Mouse (Mus musculus) small intestine, adult 2 months (tissue): Measurements from ENCODE around the gene Opalin. TPM values are rescaled to one million over a fixed set of nuclear protein-coding genes. Genes with fewer than 3 reads are reported as not detected.

Source experiments
- H3K27ac ChIP-seq: fragments of 200-500 bp; 2 replicates; pipeline ENCODE4 v1.5.1; 2012; ENCODE audit warnings: low read depth, low read length, control low read depth, inconsistent platforms; ENCODE audit not compliant: insufficient read depth
- H3K27me3 ChIP-seq: fragments of 200-500 bp; 2 replicates; pipeline ENCODE4 v1.6.1; 2012; ENCODE audit warnings: mild to moderate bottlenecking, moderate library complexity, low read length, inconsistent platforms; ENCODE audit not compliant: control insufficient read depth, insufficient read depth
- H3K36me3 ChIP-seq: fragments of 200-500 bp; 2 replicates; pipeline ENCODE4 v1.6.1; 2012; ENCODE audit warnings: mild to moderate bottlenecking, low read length, control low read depth, inconsistent platforms; ENCODE audit not compliant: control insufficient read depth, insufficient read depth
- H3K4me1 ChIP-seq: fragments of 200-500 bp; 2 replicates; pipeline ENCODE4 v1.6.1; 2012; ENCODE audit warnings: low read length, inconsistent platforms, mixed read lengths; ENCODE audit not compliant: control insufficient read depth, insufficient read depth, insufficient read length
- H3K4me3 ChIP-seq: fragments of 200-500 bp; 2 replicates; pipeline ENCODE4 v1.5.1; 2012; ENCODE audit warnings: low read depth, mild to moderate bottlenecking, control low read depth, inconsistent platforms, low read length, moderate library complexity
- CTCF ChIP-seq: fragments of 200-500 bp; IDR thresholded peaks from 2 replicates; pipeline ENCODE4 v1.5.1; 2012; ENCODE audit warnings: low read depth, mild to moderate bottlenecking, control low read depth, inconsistent platforms, low read length, moderate library complexity, mixed read lengths; ENCODE audit not compliant: insufficient replicate concordance, insufficient read length; ENCODE audit errors: extremely low read depth
- POLR2A ChIP-seq: fragments of 200-500 bp; IDR thresholded peaks from 2 replicates; pipeline ENCODE4 v1.6.1; 2012; ENCODE audit warnings: low read depth, mild to moderate bottlenecking, control low read depth, inconsistent platforms, low read length, moderate library complexity
- WGBS: fragments of 180-500 bp; shearing (Covaris S2); methylation state at CpG from one replicate; pipeline ENCODE4 v1.1.7; 2018; 5-methylcytosine and 5-hydroxymethylcytosine counted together
- polyA plus RNA-seq: library from polyadenylated mRNA; depleted of rRNA; stranded (reverse); fragments of >200 nt; gene quantifications from 2 replicates; pipeline ENCODE4 v1.2.3, GENCODE M21; 2012

Opalin gene
- polyA plus RNA-seq, 1 experiment, result not detected

DNA sequence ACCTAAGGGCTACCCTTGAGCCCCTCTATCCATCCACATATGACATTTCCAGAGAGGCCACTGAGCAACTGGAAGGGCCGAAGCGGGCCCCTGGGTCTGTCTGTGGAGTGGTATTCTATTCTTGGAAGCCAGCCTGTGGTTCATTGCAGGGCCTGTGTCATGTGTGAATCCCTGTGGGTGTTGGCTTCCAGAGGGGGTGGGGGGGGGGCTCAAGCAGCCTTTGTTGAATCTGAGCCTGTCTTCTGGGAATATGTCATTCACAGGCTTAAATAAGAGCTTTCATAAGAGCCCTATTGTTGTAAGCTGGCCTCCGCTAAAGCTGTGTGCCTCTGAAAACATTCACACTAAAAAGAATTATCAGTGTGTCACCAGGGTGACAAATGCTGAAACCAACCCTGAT lies 4.7 kb upstream of the Opalin start:
- no peak overlapping the region for H3K4me3 ChIP-seq
- no peaks in the 10 kb centered on the region for H3K36me3 ChIP-seq
- WGBS, result 91% methylated on average over 3 of the region's 3 CpGs
- no peaks in the 10 kb centered on the region for H3K4me1 ChIP-seq
- no peak overlapping the region for H3K27ac ChIP-seq
- no peaks in the 10 kb centered on the region for H3K27me3 ChIP-seq
- TF ChIP-seq POLR2A (no peak), CTCF (no peak)

DNA sequence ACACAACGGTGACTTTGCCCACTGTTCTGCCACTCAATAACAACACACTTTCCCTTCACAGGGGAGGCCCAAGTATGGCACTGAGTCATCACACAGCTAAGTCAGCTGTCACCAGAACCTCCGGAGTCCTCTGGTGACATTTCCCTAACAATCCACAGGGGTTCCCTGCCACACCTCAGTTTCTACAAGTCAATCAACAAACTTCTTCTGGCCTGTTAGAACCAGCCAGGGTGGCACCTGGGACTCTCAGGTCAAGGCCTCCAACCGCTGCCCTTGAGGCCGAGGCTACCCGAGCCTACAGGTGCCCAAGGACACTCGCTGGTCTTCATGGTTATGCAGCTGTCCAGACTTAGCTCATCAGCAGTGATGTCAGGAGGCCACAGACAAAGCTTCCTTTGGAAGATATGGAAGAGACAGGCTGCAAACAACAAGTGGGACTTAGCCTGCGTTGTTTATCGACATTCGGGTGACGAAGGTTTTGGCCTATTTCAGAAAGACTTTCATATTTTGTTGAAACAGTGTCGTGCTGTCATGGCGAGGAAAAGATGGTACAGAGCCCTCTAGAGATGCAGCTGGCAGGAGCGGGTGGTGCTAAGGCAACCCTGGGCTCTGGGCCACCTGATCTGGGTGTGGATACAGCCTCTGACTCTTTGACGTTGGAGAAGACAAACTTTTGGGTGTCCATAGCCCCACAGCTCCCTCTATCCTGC lies 3.0 kb downstream of the Opalin start:
- no peaks in the 10 kb centered on the region for H3K27me3 ChIP-seq
- H3K4me1 ChIP-seq, result no peaks in the 10 kb centered on the region
- WGBS, result 75% methylated on average over 14 of the region's 14 CpGs
- no peak for TF ChIP-seq POLR2A
- TF ChIP-seq CTCF, result no peak
- no peak overlapping the region for H3K4me3 ChIP-seq
- H3K36me3 ChIP-seq, result no peaks in the 10 kb centered on the region
- no peak overlapping the region for H3K27ac ChIP-seq

DNA sequence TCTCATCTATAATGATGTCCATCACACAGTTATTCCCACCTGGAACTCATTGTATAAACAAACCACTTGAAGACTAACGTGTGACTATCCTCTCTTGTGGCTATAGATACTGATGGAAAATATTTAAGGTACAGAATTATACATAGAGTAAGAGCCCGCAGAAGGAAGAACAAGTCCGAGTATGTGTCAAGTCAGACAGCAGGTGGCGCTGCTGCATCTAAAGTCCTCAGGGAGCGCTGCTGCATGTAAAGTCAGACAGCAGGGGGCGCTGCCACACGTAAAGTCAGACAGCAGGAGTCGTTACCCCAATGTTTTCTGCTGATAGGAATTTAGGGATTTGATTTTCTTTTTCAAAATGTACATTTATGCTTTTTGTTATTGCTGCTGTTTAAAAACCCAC lies 5.4 kb downstream of the Opalin start:
- no peak for TF ChIP-seq POLR2A
- peak; percentile 100 for TF ChIP-seq CTCF
- no peak overlapping the region for H3K27ac ChIP-seq
- no peaks in the 10 kb centered on the region for H3K36me3 ChIP-seq
- 3% methylated on average over 8 of the region's 8 CpGs for WGBS
- no peak overlapping the region for H3K4me3 ChIP-seq
- no peaks in the 10 kb centered on the region for H3K4me1 ChIP-seq
- H3K27me3 ChIP-seq, result no peaks in the 10 kb centered on the region

DNA sequence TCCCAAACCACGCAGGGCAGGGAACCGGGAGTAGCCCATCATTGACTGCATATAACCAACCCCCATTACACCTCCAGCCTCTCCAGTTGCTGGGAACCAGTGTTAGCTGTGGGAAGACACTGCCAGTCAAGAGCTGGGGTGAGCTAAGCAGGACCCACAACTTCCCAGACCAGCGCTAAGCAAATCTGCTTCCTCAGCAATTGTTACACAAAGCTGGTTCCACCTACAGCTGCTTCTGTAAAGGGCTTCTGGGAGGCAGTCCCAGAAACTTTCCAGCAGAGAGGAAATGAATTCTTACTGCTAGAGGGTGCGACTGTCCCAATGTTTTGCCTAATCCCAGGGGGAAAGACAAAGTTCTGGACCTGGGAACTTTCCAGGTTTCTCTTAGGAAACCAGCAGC lies 22.2 kb downstream of the Opalin start:
- Histone ChIP-seq H3K4me3 (no peak overlapping the region), H3K36me3 (no peaks in the 10 kb centered on the region), H3K27ac (no peak overlapping the region), H3K4me1 (no peaks in the 10 kb centered on the region), H3K27me3 (no peaks in the 10 kb centered on the region)
- 64% methylated on average over 4 of the region's 4 CpGs for WGBS
- TF ChIP-seq POLR2A (no peak), CTCF (no peak)

DNA sequence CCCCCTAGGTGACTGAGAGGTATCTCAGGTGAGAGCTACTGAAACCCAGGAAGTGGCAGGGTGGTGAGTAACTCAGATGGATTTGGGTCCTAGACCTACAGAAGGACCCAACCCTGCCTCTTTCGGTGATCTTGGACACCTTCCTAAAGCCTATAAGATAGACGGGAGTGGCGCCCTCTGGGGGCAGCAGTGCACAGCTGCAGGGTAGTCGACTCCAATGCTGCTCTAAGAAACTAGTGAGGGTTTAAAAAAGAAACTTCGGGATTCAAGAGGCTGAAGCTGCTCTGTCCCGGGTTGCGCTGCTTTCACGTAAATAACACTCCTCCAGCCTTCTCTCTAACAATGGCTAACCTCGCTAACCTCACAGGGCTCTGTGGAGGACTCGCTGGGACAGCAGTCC lies 23.4 kb downstream of the Opalin start:
- no peaks in the 10 kb centered on the region for H3K4me1 ChIP-seq
- no peak overlapping the region for H3K4me3 ChIP-seq
- no peak overlapping the region for H3K27ac ChIP-seq
- TF ChIP-seq POLR2A, result no peak
- peak; percentile 69; the same call in 1 of the 2 replicates for TF ChIP-seq CTCF
- H3K36me3 ChIP-seq, result no peaks in the 10 kb centered on the region
- no peaks in the 10 kb centered on the region for H3K27me3 ChIP-seq
- 32% methylated on average over 10 of the region's 10 CpGs for WGBS

DNA sequence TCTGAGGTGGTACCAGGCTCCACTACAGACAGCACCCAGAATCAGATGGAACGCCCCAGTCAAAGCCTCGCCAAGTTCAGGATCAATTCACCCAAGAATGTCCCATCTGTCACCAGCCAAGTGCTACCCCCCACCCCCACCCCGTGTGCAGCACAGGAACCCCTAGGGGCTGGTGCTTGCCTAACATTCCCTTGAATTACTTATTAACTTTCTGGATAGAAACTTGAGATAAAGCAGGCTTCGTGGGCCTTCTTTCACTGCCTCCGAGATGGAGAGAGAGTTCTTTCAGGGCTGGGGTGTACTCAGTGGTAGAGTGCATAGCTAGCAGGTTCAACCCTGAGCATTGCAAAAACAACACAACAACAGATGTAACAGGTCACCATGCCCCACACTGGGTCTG lies 24.7 kb downstream of the Opalin start:
- Histone ChIP-seq H3K4me3 (no peak overlapping the region), H3K27me3 (no peaks in the 10 kb centered on the region), H3K4me1 (no peaks in the 10 kb centered on the region), H3K36me3 (no peaks in the 10 kb centered on the region), H3K27ac (no peak overlapping the region)
- no peak for TF ChIP-seq POLR2A
- TF ChIP-seq CTCF, result no peak
- 30% methylated on average over 5 of the region's 5 CpGs for WGBS

DNA sequence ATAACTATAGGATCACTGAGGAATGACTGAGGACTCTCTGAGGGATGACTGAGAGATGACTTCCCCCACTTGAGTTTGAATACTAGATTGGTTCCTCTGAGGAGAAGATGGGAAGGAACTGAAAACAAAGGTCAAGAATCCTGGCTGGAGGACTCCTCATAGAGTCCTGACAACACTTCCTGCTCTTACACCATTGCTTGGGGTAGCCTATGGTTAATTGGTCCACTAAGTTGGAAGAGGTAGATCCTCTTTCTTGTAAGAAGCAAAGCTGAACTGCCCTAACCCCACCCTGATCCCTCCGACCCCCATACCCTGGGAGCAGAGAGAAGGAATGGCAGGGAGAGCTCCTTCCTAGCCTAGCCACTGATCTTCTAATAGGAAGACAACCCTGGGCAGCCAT lies 25.2 kb downstream of the Opalin start:
- H3K4me1 ChIP-seq, result no peaks in the 10 kb centered on the region
- H3K27ac ChIP-seq, result no peak overlapping the region
- 77% methylated on average over 1 of the region's 1 CpGs for WGBS
- no peak overlapping the region for H3K4me3 ChIP-seq
- no peaks in the 10 kb centered on the region for H3K27me3 ChIP-seq
- no peaks in the 10 kb centered on the region for H3K36me3 ChIP-seq
- TF ChIP-seq CTCF (no peak), POLR2A (no peak)

DNA sequence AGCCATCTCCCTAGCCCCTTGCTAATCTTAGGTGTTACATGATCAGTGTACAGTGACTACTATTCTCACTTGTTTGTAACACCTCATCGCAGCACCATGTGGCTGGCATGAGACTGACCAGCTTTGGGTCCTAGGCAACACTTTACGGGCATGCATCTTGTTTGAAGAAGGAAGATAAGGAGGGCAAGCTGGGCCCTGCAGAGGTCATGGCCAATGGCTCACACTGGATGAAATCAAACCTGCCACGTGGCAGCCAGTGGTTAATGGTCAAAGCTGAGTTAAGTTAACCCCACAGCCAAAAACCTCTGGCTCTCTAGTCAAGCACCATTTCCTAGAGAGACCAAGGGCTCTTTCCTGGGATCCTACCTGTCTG lies 28.7 kb downstream of the Opalin start:
- WGBS, result 50% methylated on average over 3 of the region's 3 CpGs
- Histone ChIP-seq H3K27ac (no peak overlapping the region), H3K27me3 (no peaks in the 10 kb centered on the region)

More for the DNA sequence above, 28.7 kb downstream of the Opalin start:
- Histone ChIP-seq H3K36me3 (no peaks in the 10 kb centered on the region), H3K4me1 (no peaks in the 10 kb centered on the region), H3K4me3 (no peak overlapping the region)
- TF ChIP-seq POLR2A (no peak), CTCF (no peak)
